Mouse (Mus musculus): Measurements from ENCODE around the gene Nrxn1.

Nrxn1 gene

GRCm38 (mm10) chr17:90060872-90061271 is 1032.0 kb downstream of the Nrxn1 start:
- DNase-seq: no peak

GRCm38 (mm10) chr17:90060168-90060567 is 1032.7 kb downstream of the Nrxn1 start:
- no peak for DNase-seq

- DNase-seq: no peak
Measured at GRCm38 (mm10) chr17:90059320-90060111, 1033.4 kb downstream of the Nrxn1 start.

- DNase-seq: no peak
Measured at GRCm38 (mm10) chr17:90054312-90054711, 1038.6 kb downstream of the Nrxn1 start.

GRCm38 (mm10) chr17:90039316-90039715 is 1053.6 kb downstream of the Nrxn1 start:
- no peak for DNase-seq

- no peak for DNase-seq
Measured at GRCm38 (mm10) chr17:90032416-90032815, 1060.5 kb downstream of the Nrxn1 start.

- no peak for DNase-seq
Measured at GRCm38 (mm10) chr17:90016636-90017035, 1076.2 kb downstream of the Nrxn1 start.

GRCm38 (mm10) chr17:90011761-90012160 is 1081.1 kb downstream of the Nrxn1 start:
- no peak for DNase-seq

GRCm38 (mm10) chr17:90007438-90008109 is 1085.3 kb downstream of the Nrxn1 start:
- no peak for DNase-seq

- no peak for DNase-seq
Measured at GRCm38 (mm10) chr17:89990651-89991050, 1102.2 kb downstream of the Nrxn1 start.
